Mouse (Mus musculus) stomach, embryonic 15.5 days (tissue): ENCODE data around the gene Hamp2. TPM values are rescaled to one million over a fixed set of nuclear protein-coding genes. Genes with fewer than 3 reads are reported as not detected.
"Not testable (repeated sequence)": the region's sequence is repeated elsewhere in the genome, so short reads cannot be mapped to it uniquely, and the experiment has no call there.

Experiments
- ATAC-seq: fragments of 200-750 bp; cut with Nextera tagmentation; 2 replicates; pipeline ENCODE4 v1.8.0; 2017; ENCODE audit warnings: low read depth, moderate number of reproducible peaks, moderate TSS enrichment; ENCODE audit not compliant: insufficient read depth, low FRiP score
- H3K27ac ChIP-seq: fragments of 300-500 bp; sonication (generic); 2 replicates; pipeline ENCODE4 v1.5.1; 2015; ENCODE audit warnings: mild to moderate bottlenecking, inconsistent platforms
- H3K27me3 ChIP-seq: fragments of 300-500 bp; sonication (generic); replicated peaks from 2 replicates; pipeline ENCODE4 v1.6.1; 2015; ENCODE audit warnings: inconsistent platforms
- H3K36me3 ChIP-seq: fragments of 300-500 bp; sonication (generic); 2 replicates; pipeline ENCODE4 v1.6.1; 2015; ENCODE audit warnings: inconsistent platforms
- H3K4me1 ChIP-seq: fragments of 300-500 bp; sonication (generic); 2 replicates; pipeline ENCODE4 v1.6.1; 2015; ENCODE audit warnings: inconsistent platforms
- H3K4me2 ChIP-seq: fragments of 300-500 bp; sonication (generic); 2 replicates; pipeline ENCODE4 v1.6.1; 2015; ENCODE audit warnings: mild to moderate bottlenecking, inconsistent platforms
- H3K4me3 ChIP-seq: fragments of 300-500 bp; sonication (generic); replicated peaks from 2 replicates; pipeline ENCODE4 v1.5.1; 2015; ENCODE audit warnings: inconsistent platforms
- H3K9ac ChIP-seq: fragments of 300-500 bp; sonication (generic); 2 replicates; pipeline ENCODE4 v1.6.1; 2015; ENCODE audit warnings: inconsistent platforms
- H3K9me3 ChIP-seq: fragments of 300-500 bp; sonication (generic); 2 replicates; pipeline ENCODE4 v1.6.1; 2016; ENCODE audit warnings: inconsistent platforms
- WGBS: fragments of 180-500 bp; shearing (Covaris S2); methylation state at CpG from one replicate; pipeline ENCODE4 v1.1.7; 2015; 5-methylcytosine and 5-hydroxymethylcytosine counted together
- polyA plus RNA-seq: library from polyadenylated mRNA; unstranded; fragments of >200 nt; fragmentation: Nextera tagmentation; extraction: Ambion mirVana; gene quantifications from 2 replicates; pipeline ENCODE4 v1.2.1, GENCODE M21; 2015

Hamp2 gene
- polyA plus RNA-seq: 0.62 TPM in 1 of 2 replicates, not detected in the other

- H3K4me1 ChIP-seq, H3K9ac ChIP-seq, H3K27me3 ChIP-seq, H3K4me3 ChIP-seq, H3K9me3 ChIP-seq, H3K4me2 ChIP-seq, H3K36me3 ChIP-seq, ATAC-seq, H3K27ac ChIP-seq: not testable (repeated sequence)
- 84% methylated on average over 2 of the region's 2 CpGs for WGBS
These were observed at the start of gene Hamp2 for GRCm38 (mm10) chr7:30924581-30924980. Gene Hamp2, minus strand, starts transcription at chr7:30924681.

GRCm38 (mm10) chr7:30973501-30974289 is 49.2 kb upstream of the Hamp2 start, which contains the start of gene Fam187b:
Gene Fam187b, plus strand, starts transcription at chr7:30973790.
- peak within 1 kb of the TSS; percentile 51 for H3K4me3 ChIP-seq
- peak; percentile 92 for ATAC-seq
- H3K4me1 ChIP-seq: 0 out of 2 replicates have a peak, but pooled peaks cover 6% of the 10 kb centered on the region
- under 1% methylated on average over 37 of the region's 37 CpGs for WGBS
- H3K4me2 ChIP-seq: peak within 1 kb of the TSS; percentile 67
- peak within 1 kb of the TSS; percentile 39 for H3K9ac ChIP-seq
- no peaks in the 10 kb centered on the region for H3K9me3 ChIP-seq
- peak within 1 kb of the TSS; percentile 94 for H3K27ac ChIP-seq
- H3K36me3 ChIP-seq: no peaks in the 10 kb centered on the region
- H3K27me3 ChIP-seq: 0 out of 2 replicates have a peak, but pooled peaks cover 9% of the 10 kb centered on the region

GRCm38 (mm10) chr7:30973251-30973500 is 48.7 kb upstream of the Hamp2 start, which contains the start of gene Lsr:
Gene Lsr, minus strand, starts transcription at chr7:30973464.
- Histone ChIP-seq H3K4me1 (0 out of 2 replicates have a peak, but pooled peaks cover 6% of the 10 kb centered on the region), H3K4me2 (peak within 1 kb of the TSS; percentile 67), H3K9me3 (no peaks in the 10 kb centered on the region), H3K36me3 (no peaks in the 10 kb centered on the region), H3K27ac (peak within 1 kb of the TSS; percentile 94), H3K4me3 (peak within 1 kb of the TSS; percentile 51), H3K27me3 (0 out of 2 replicates have a peak, but pooled peaks cover 9% of the 10 kb centered on the region), H3K9ac (peak within 1 kb of the TSS; percentile 39)
- ATAC-seq: no peak
- under 1% methylated on average over 19 of the region's 19 CpGs for WGBS

- Histone ChIP-seq H3K4me1 (0 out of 2 replicates have a peak, but pooled peaks cover 6% of the 10 kb centered on the region), H3K9me3 (no peaks in the 10 kb centered on the region), H3K4me2 (peak overlapping the region; percentile 67), H3K27me3 (0 out of 2 replicates have a peak, but pooled peaks cover 9% of the 10 kb centered on the region), H3K27ac (peak overlapping the region; percentile 73), H3K36me3 (no peaks in the 10 kb centered on the region), H3K9ac (peak overlapping the region; percentile 39), H3K4me3 (peak overlapping the region; percentile 51)
- 4% methylated on average over 41 of the region's 41 CpGs for WGBS
- peak; percentile 31 for ATAC-seq
These were observed 48.2 kb upstream of the Hamp2 start for GRCm38 (mm10) chr7:30972426-30973250.

GRCm38 (mm10) chr7:30971901-30972300 is 47.4 kb upstream of the Hamp2 start:
- H3K4me1 ChIP-seq: 0 out of 2 replicates have a peak, but pooled peaks cover 6% of the 10 kb centered on the region
- H3K4me2 ChIP-seq: peak overlapping the region; percentile 67
- H3K9me3 ChIP-seq: no peaks in the 10 kb centered on the region
- H3K9ac ChIP-seq: no peak overlapping the region
- 83% methylated on average over 15 of the region's 15 CpGs for WGBS
- no peak for ATAC-seq
- H3K36me3 ChIP-seq: no peaks in the 10 kb centered on the region
- H3K27ac ChIP-seq: no peak overlapping the region
- H3K4me3 ChIP-seq: peak overlapping the region; percentile 51
- H3K27me3 ChIP-seq: 0 out of 2 replicates have a peak, but pooled peaks cover 9% of the 10 kb centered on the region

- Histone ChIP-seq H3K4me3 (no peak overlapping the region), H3K27ac (no peak overlapping the region), H3K27me3 (0 out of 2 replicates have a peak, but pooled peaks cover 9% of the 10 kb centered on the region), H3K9ac (no peak overlapping the region), H3K36me3 (no peaks in the 10 kb centered on the region), H3K9me3 (no peaks in the 10 kb centered on the region), H3K4me2 (no peak overlapping the region), H3K4me1 (0 out of 2 replicates have a peak, but pooled peaks cover 6% of the 10 kb centered on the region)
- WGBS: 80% methylated on average over 4 of the region's 4 CpGs
- ATAC-seq: no peak
These were observed 44.7 kb upstream of the Hamp2 start for GRCm38 (mm10) chr7:30969174-30969573.

- 83% methylated on average over 8 of the region's 8 CpGs for WGBS
- ATAC-seq: no peak
- Histone ChIP-seq H3K36me3 (no peaks in the 10 kb centered on the region), H3K9me3 (no peaks in the 10 kb centered on the region), H3K4me2 (no peak overlapping the region), H3K9ac (no peak overlapping the region), H3K4me1 (0 out of 2 replicates have a peak, but pooled peaks cover 4% of the 10 kb centered on the region), H3K27me3 (0 out of 2 replicates have a peak, but pooled peaks cover 8% of the 10 kb centered on the region), H3K4me3 (no peak overlapping the region), H3K27ac (no peak overlapping the region)
These were observed 44.1 kb upstream of the Hamp2 start for GRCm38 (mm10) chr7:30968611-30969010.

- no peaks in the 10 kb centered on the region for H3K9me3 ChIP-seq
- no peak overlapping the region for H3K9ac ChIP-seq
- no peaks in the 10 kb centered on the region for H3K4me1 ChIP-seq
- no peak overlapping the region for H3K27ac ChIP-seq
- no peak overlapping the region for H3K4me3 ChIP-seq
- WGBS: 81% methylated on average over 3 of the region's 3 CpGs
- no peaks in the 10 kb centered on the region for H3K27me3 ChIP-seq
- ATAC-seq: no peak
- no peaks in the 10 kb centered on the region for H3K36me3 ChIP-seq
- H3K4me2 ChIP-seq: no peak overlapping the region
These were observed 42.2 kb upstream of the Hamp2 start for GRCm38 (mm10) chr7:30966657-30967056.

GRCm38 (mm10) chr7:30965677-30966076 is 41.2 kb upstream of the Hamp2 start:
- Histone ChIP-seq H3K9ac (no peak overlapping the region), H3K4me3 (no peak overlapping the region), H3K9me3 (no peaks in the 10 kb centered on the region), H3K36me3 (no peaks in the 10 kb centered on the region), H3K4me1 (no peaks in the 10 kb centered on the region), H3K4me2 (no peak overlapping the region), H3K27ac (no peak overlapping the region), H3K27me3 (no peaks in the 10 kb centered on the region)
- no peak for ATAC-seq
- 83% methylated on average over 14 of the region's 14 CpGs for WGBS

- H3K36me3 ChIP-seq: no peaks in the 10 kb centered on the region
- no peak overlapping the region for H3K4me2 ChIP-seq
- H3K27ac ChIP-seq: no peak overlapping the region
- no peaks in the 10 kb centered on the region for H3K27me3 ChIP-seq
- H3K4me1 ChIP-seq: no peaks in the 10 kb centered on the region
- H3K4me3 ChIP-seq: no peak overlapping the region
- no peaks in the 10 kb centered on the region for H3K9me3 ChIP-seq
- H3K9ac ChIP-seq: no peak overlapping the region
- WGBS: 84% methylated on average over 7 of the region's 7 CpGs
- no peak for ATAC-seq
These were observed 39.9 kb upstream of the Hamp2 start for GRCm38 (mm10) chr7:30964366-30964765.

- no peaks in the 10 kb centered on the region for H3K36me3 ChIP-seq
- H3K27ac ChIP-seq: no peak overlapping the region
- H3K4me1 ChIP-seq: peaks cover 13% of the 10 kb centered on the region
- 91% methylated on average over 5 of the region's 5 CpGs for WGBS
- no peak overlapping the region for H3K4me3 ChIP-seq
- no peak overlapping the region for H3K4me2 ChIP-seq
- H3K27me3 ChIP-seq: no peaks in the 10 kb centered on the region
- ATAC-seq: no peak
- no peak overlapping the region for H3K9ac ChIP-seq
- no peaks in the 10 kb centered on the region for H3K9me3 ChIP-seq
These were observed 38.4 kb upstream of the Hamp2 start for GRCm38 (mm10) chr7:30962862-30963261.
